Mouse (Mus musculus) c-Kit-positive CD71-positive TER-119-negative erythroid progenitor cells, embryonic 14.5 days (primary cell): ENCODE data around the gene Rabgap1l.

Source experiments
- DNase-seq: peaks from one replicate; pipeline ENCODE4 v3.0.0-alpha.2; 2013; ENCODE audit warnings: low read depth

Gene Rabgap1l

DNA sequence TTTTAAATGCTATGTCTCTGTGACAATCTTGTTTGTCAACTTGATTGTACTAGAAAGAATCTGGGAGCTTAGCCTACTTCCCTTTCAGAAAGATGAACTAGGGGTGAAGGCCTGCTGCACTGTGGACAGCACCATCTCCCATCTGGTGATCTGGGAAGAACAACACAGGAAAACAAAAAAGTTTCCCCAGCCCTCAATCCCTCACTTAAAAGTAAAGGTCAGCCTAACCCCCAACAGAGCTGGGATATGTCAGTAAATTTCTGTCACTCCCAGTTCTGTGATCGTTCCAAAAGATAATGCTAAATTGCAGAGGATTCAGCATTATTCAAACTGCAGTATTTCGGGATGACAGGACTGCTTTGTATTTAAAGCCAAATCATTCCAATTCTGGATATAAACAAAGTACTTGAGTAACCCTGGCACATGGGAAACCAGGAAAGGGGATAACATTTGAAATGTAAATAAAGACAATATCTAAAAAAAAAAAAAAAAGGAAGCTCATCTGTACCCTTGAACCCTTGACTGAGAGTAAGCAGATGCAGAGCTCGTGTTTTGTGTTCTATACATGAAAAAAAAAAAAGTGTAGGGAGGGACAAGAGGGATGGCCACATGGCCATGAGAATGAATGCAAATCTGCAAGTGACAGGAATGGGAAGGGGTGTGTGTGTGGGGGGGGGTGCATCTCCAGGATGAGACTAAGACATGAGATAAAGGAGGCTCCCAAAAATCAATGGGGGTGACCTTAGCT is 511.5 kb downstream of the Rabgap1l start:
- no peak for DNase-seq

DNA sequence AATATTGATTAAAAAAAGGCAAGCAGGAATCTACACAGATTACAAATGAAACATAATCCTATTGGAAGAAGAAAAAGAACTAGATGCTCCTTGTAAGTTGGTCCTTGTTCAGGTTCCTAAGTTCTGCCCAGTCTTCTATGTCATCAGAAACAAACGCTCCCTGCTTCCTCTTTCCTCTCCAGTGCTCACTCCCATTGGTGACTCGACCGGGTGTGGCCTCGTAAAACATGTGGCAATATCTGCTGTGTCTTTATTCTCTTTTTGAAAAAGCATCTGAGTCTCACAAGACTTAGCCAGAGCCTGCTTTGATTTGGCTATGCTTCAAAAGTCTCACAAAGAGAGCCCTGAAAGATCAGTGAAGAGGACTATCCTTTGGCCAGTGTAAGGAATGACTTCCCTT is 512.4 kb downstream of the Rabgap1l start:
- DNase-seq, result no peak

DNA sequence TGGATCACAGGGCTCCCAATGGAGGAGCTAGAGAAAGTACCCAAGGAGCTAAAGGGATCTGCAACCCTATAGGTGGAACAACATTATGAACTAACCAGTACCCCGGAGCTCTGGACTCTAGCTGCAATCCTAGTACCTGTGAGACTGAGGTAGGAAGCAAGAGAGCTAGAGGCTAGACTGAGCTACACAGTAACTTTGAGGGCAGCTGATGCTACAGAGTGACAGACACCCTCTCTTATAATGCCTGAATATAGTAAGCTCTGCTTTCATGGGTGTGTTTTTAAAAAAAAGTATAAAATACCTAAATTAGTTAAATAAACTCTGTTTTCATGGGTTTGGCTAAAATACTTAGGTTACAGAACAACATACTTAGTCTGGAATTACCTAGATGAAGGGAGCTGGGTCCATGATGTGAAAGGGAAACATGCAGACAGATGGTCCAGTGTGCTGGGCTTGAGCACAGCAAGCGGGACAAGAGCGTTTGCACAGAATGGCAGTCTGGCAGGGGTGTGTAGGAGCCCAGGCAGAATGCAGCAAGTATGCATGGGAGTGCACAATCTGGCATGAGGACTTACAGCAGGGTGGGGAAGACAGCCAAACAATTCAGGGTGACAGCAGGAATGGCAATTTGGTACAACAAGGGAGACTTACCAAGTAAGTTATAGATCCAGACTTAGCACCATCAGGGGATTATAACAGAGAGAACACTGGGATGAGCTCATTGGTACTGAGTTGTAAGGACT is 514.9 kb downstream of the Rabgap1l start:
- DNase-seq, result no peak

DNA sequence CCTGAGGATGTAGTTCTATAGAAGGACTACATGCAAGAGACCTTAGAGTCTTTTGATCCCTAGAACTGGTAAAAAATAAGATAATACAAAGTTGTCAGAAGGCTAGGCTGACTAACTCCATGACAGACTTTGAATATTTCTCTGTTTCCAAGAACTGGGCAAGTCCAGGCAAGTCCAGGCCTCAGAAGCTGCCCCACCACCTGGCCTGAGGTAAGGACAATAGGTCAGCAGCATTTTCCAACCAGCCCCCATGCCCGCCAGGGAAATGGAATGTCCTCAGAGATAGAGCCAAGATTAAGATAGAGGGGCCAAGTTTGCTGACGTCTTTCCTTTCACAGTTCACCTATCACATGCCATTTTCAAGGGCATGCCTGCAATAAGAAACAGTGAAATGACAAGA is 517.8 kb downstream of the Rabgap1l start:
- no peak for DNase-seq

DNA sequence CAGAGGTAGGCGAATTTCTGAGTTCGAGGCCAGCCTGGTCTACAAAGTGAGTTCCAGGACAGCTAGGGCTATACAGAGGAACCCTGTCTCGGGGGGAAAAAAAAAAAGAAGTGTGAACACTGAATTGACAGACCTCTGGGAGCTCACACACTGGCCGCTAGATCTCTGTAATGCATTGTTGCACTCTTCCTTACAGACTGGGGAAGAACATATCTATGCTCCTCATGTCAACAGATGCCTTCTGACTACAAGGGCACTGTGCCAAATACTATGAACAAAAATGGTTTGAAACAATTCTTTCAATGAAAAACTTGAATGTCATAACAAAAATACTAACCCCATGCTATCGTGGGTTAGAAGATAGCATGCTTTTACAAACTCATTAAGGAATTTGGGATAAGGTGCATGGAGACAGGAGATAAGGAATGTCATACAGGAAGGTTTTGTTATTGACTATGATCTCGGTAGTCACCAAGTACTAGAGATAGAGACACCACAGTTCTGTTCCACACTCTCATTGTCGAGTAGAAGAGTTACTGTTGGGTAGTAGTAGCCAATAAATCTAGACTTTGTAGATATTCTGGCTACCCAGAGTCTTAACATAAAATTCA is 519.8 kb downstream of the Rabgap1l start:
- DNase-seq, result no peak

DNA sequence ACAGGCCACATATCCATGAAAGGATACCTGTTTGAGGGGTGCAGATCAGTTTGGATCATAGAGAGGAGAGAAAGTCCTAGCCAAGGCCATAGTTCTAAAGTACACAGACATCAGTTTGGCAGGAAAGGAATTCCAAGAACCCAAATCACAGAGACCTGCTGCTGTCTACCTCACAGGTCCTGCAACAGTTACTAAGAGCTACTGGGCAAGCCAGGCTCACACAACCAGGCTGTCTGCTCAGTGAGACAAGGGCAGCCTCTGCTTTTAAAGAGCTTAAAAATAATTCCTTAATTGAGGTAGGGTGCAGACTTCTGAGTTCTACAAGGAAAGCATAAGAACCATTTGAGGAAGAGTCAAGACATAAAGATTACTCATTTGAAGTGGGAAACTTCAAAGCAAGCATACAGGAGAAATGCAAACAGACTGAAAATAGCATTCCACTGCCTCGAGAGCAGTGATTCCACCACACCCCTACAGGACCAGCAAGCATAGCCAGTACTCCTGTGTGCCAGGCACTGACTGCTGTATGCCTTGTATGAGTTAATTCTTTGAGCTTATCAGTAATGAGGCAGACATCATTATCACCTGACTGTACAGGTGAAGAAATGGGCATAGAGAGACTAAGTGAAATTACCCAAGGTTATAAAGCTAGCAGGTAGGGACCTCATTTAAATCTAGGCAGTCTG is 521.6 kb downstream of the Rabgap1l start:
- DNase-seq, result no peak

DNA sequence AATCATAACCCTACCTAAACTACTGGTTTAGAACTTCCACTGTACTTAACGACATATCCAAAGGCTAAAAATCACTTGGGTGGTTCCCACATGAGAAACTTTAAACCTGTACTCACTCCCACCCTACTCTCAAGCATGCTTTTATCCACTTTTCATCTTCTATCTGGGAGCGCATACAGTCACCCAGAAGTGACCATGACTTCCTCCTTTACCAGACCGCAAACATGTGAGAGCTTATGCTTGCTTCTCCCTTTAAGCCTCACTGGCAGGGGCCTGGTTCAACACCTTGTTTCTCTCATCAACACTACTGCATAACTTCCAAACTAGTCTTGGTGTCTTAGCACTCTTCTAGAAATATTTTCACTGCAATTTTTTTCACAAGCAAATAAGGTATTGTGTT is 524.7 kb downstream of the Rabgap1l start:
- no peak for DNase-seq

DNA sequence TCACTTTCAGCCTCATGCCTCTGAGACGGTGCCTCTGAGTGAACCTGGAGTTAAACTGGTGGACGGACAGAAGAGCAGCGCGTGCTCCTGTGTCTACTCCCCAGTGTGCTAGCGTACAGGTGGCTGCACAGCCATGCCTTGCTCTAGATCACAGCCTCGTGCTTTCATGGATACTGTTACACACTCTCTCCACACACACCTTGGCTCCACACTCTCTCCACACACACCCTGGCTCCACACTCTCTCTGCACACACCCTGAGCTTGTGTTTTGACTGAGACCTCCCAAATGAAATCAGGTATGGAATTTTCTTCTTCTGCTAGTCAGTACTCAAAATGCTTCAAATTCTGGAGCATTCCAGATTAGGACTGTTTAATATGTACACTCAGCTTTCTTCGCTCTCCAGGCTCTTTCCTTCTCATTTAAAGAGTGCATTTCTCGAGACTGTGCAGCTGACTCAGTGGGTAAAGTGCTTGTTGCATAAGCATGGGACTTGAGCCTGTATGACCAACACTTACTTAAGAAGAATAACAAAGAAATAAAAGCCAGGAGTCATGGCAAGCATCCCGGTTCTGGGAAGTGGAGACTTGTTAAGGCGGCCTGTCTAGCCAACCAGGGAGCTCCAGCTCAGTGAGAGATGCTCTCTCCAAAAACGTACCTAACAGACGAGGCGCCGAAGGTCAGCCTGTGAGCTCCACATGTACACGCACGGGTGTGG is 529.2 kb downstream of the Rabgap1l start:
- DNase-seq, result no peak

DNA sequence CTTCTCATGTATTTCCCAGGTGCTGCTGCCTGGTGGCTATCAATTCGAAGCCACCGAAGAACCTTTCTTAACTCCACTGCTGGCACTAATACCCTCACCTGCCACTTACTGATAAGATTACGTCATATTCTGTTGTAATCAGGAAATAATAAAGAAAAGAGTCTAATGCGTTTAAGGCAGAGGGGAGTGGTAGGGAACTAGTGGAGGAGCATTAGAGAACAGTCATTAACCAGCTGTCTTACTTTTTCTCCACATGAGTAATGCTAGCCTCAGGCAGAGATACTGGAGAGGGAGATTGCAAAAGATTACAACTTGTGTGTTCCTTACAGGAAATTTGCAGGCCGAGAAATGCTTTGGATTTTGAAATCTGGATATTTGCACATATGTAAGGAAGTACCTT is 530.0 kb downstream of the Rabgap1l start:
- no peak for DNase-seq

DNA sequence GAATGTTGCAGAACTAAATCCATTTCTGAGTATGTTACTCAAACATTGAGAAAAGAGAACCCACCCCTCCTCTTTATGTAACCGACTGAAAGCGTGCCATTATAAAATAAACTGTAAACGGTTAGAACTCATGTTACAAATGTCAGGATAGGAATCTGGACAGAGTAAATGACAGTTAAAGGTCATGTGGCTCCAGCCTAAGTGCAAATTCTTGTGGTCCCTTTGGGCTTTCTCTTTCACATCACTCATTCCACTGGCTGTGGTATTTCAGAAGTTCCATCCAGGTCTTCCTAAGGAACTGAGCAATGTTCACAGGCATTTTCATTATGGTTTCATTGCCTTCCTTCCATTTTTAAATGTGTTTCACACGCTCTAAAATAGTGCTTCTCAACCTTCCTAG is 530.6 kb downstream of the Rabgap1l start:
- no peak for DNase-seq

DNA sequence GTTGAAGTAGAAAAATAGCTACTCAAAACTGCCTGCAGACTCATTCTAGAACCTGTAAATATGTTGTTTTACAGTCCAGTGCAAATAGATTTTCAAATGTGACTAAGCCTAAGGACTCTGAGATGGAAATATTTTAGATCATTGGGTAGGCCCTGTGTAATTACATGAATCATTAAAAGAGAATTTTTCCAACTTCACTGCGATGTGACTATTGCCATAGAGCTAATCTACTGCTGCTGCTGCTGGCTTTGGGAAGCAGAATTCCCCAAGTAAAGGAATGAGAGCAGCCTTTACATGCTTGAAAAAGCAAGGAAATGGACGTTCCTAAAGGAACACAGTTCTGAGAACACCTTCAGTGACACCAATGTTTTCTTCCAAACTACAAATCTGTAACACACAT is 531.2 kb downstream of the Rabgap1l start:
- no peak for DNase-seq

DNA sequence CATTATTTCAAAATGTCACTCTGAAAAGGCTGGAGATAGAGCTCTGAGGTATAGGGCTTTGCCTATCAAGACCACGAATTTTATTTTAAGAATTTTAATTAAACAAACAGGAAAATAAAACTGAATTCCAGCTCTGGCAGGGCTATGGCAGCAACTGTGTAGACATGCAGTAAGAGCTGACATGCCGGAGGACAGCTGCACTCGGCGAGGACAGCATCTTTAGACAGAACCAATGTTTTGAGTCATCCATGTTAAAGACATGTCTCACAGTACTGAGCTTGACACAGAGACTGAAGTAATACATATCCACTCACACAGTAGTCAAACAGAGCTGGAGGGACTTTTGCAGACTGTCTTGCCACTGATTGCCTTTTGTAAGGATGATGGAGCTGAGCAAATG is 532.4 kb downstream of the Rabgap1l start:
- no peak for DNase-seq

DNA sequence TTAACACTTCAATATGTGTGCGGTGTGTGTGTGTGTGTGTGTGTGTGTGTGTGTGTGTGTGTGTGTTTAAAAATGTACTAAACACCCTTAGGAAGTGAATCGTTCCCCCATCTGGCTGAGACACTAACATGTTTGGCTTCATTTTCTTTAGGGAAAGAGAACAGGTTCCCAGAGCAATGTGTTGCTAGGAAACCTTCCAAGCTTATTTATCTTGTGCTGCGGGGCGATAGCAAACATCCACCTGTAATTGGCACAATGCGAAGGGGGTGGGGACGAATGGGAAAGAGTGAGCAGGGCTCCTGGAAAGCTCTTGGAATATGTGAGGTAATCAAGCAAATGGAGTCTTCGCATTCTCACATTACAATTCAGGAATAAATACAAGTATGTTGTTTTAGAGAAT is 533.1 kb downstream of the Rabgap1l start:
- no peak for DNase-seq

DNA sequence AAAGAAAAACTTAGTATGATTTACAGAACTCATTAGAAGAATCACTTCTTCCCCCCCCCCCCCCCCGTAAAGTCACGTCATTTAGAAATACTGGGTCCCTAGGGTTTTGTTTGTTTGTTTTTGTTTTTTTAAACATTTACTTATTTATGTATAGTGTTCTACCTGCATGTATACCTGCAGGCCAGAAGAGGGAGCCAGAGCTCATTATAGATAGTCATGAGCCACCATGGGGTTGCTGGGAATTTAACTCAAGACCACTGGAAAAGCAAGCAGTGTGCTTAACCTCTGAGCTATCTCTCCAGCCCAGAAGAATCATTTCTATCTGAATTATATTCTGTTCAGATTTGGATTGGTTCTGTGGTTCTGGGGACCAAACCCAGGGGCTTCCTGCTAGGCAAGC is 539.9 kb downstream of the Rabgap1l start:
- no peak for DNase-seq

DNA sequence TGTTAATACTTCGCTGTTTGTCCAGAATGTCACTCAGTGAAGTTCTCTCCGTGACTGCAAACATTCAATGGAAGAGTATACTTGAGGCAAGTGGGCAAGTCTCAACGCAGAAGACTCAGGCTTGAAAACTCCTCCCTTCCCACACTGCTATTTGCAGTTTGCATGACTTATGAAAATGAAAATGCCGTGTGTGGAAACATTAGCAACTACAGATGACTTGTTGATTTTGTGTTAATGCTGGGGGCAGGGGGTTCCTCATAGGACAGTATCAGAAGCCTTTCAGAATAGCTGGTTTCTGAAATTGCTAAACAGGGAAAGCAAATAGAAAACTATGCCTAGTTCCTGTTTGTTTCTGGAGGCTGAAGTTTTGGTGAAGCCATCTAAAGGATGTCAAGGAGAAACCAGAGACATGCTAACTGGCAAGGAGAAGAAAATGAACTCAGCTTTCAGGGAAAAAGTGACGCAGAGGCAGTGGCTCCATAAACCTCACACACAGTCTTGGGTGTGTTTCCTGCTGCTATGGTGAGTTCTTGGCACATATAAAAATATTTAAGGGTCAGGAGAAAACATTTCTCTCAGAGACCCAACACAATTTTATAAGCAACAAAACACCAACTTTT is 541.5 kb downstream of the Rabgap1l start:
- no peak for DNase-seq

DNA sequence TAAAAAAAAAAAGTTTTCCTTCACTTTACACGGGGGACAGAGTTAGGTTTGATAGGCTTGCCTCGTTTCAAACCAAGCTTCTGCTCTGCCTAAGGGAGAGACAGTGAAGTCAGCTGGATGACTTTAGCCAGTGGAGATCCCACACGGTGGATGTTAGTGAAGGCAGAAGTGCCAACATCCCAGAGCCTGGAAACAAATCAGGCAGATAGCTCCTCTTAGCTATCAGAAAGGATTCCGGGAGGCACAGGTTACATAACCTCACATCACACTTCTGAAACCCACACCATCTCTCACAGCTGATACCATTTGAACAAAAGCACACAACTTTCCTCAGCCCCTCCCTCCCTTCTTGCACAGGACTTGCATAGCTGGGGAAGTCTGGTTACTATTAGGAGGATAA is 542.2 kb downstream of the Rabgap1l start:
- DNase-seq, result no peak

DNA sequence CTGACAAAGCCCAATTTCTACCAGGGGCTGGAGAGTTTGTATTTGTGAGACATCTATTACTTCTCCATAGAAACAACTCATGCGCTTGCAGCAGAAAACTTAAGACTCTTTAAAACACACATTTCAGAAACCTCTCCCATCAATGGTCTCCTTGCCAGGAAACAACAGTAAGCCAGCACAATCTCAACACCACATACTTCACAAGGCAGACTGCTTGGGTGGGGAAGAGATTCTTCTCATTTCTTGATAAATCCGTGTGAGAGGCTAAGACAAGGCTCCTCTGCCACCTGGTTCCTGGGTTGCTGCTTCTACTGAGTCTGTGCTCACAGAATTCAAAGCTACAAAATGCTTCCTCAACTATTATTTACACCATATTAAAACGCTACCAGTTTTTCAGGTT is 543.2 kb downstream of the Rabgap1l start:
- DNase-seq, result no peak

DNA sequence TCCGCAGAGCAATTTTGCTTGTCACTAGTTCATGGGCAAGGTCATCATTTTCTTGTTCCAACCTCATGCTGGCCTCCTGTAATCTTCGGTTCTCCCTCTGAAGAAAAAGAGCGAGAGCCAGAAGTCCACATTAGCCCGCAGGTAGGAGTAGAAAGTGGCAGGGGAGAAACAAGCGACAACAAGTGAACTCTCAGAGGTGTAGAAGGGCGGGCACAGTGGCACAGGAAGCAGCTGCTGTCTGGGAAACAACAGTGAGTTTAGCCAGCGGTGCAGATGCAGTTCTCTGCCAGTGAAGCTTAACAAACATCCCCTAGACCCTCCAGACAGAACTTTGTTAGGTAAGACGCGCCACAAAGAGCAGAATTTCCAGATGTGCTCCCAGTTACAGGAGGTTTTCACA is 545.5 kb downstream of the Rabgap1l start:
- no peak for DNase-seq

DNA sequence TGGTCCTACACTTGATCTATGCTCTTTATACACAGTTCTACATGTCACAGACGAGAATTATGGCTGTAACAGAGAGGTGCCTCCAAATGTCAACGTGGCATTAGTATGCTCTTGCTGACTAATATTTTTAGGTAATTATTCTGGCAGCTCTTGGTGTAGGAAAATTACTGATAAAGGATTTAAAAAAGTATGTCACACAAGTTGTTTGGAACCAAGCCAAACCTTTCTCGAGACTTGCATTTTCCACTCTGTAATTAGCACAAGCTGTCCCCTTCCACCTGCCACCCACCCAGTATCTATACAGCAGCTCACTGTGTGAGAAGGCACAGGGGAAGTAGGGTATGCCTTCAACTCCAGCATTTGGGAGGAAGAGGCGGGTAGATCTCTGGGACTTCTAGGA is 546.2 kb downstream of the Rabgap1l start:
- DNase-seq, result no peak

DNA sequence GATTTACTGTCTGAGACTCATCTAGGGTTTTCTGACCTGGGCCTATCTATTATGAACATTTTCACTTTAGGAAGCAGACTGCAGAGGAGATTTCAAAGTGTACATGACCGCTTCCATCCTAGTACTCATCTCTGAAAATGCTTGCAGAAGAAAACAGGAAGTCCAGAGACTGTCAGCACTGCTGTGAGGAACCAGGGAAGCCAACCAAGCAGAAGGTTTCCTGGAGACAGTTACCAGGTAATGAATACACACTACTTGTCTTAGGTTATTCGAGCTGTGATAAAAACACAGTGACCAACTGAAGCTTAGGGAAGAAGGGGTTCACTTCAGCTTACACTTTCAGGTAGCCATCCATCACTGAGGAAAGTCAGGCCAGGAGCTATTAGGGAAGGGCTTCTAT is 547.1 kb downstream of the Rabgap1l start:
- DNase-seq, result no peak

DNA sequence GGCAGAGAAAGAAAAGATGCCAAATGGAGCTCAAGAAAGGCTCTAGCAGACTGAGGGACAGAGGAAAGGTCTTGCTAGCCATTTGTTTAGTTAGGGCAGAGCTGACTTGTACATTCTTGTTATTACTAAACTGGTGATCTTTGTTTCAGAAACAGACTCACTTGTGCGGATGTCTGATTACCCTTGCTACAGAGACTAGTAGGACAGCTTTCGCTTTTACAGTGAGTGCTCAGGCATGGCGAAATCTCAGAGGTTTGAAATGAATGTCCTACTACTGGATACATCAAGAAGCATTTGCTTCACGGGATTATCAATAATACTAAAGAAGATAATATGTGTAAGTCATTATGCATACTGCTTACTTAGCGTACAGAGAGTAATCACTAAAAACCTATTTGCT is 548.3 kb downstream of the Rabgap1l start:
- no peak for DNase-seq

DNA sequence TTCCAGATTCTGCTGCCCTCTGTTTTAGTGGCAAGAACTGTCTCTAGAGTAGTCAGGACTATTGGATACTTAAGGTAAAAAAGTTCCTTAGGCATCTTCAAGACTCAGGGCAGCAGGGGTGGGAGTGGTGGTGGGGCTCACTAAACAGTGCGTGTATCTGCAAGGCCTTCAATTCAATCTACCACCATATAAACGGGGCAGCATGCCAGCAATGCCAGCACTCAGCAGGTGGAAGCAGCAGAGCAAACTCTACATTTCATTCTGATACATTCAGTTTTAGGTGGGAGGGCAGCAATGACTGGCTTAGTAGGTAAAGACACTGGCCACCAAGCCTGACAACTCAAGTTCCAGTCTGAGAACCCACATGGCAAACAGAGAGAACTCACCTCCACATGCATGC is 552.9 kb downstream of the Rabgap1l start:
- no peak for DNase-seq
